Mouse (Mus musculus) lung, embryonic 15.5 days (tissue): ENCODE data around the gene Pradc1. TPM values are rescaled to one million over a fixed set of nuclear protein-coding genes. Genes with fewer than 3 reads are reported as not detected.

ENCODE experiments used
- ATAC-seq: fragments of 200-750 bp; cut with Nextera tagmentation; 2 replicates; pipeline ENCODE4 v1.8.0; 2017; ENCODE audit warnings: moderate number of reproducible peaks, borderline replicate concordance; ENCODE audit not compliant: low FRiP score, low TSS enrichment; ENCODE audit errors: extremely low read depth
- H3K27ac ChIP-seq: fragments of 300-500 bp; sonication (generic); 2 replicates; pipeline ENCODE4 v1.5.1; 2015; ENCODE audit warnings: moderate library complexity, mild to moderate bottlenecking, inconsistent platforms
- H3K27me3 ChIP-seq: fragments of 300-500 bp; sonication (generic); 2 replicates; pipeline ENCODE4 v1.6.1; 2015; ENCODE audit warnings: inconsistent platforms
- H3K36me3 ChIP-seq: fragments of 300-500 bp; sonication (generic); 2 replicates; pipeline ENCODE4 v1.6.1; 2015; ENCODE audit warnings: inconsistent platforms
- H3K4me1 ChIP-seq: fragments of 300-500 bp; sonication (generic); 2 replicates; pipeline ENCODE4 v1.6.1; 2015; ENCODE audit warnings: inconsistent platforms
- H3K4me2 ChIP-seq: fragments of 300-500 bp; sonication (generic); 2 replicates; pipeline ENCODE4 v1.6.1; 2015; ENCODE audit warnings: inconsistent platforms, mild to moderate bottlenecking, moderate library complexity
- H3K4me3 ChIP-seq: fragments of 300-500 bp; sonication (generic); 2 replicates; pipeline ENCODE4 v1.5.1; 2015; ENCODE audit warnings: mild to moderate bottlenecking, inconsistent platforms
- H3K9ac ChIP-seq: fragments of 300-500 bp; sonication (generic); 2 replicates; pipeline ENCODE4 v1.6.1; 2015; ENCODE audit warnings: inconsistent platforms
- H3K9me3 ChIP-seq: fragments of 300-500 bp; sonication (generic); 2 replicates; pipeline ENCODE4 v1.6.1; 2016; ENCODE audit warnings: inconsistent platforms
- WGBS: fragments of 180-500 bp; shearing (Covaris S2); methylation state at CpG from one replicate; pipeline ENCODE4 v1.1.7; 2015; 5-methylcytosine and 5-hydroxymethylcytosine counted together
- polyA plus RNA-seq: library from polyadenylated mRNA; unstranded; fragments of >200 nt; fragmentation: Nextera tagmentation; extraction: Ambion mirVana; gene quantifications from 2 replicates; pipeline ENCODE4 v1.2.1, GENCODE M21; 2015

Gene Pradc1
- polyA plus RNA-seq, 1 experiment from 2014 or later = 46.7 TPM

DNA sequence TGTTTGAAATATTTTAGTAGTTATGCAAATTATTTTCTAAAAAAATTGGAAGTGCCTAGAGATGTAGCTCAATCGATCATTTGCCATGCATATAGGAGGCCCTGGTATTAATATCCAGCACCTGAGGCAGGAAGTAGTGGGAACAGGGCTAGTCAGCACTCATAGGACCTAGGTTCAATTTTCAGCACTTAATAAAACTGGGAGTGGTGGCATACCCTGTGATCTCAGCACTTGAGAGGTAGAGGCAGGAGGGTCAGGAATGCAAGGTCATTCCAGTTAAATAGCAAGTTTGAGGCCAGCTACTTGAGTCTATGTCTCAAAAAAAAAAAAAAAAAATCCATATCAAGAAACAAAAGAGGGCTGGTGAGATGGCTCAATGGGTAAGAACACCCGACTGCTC is 32.6 kb downstream of the Pradc1 start:
- Histone ChIP-seq H3K27me3 (no peaks in the 10 kb centered on the region; the same call in 1 of the 2 replicates), H3K9ac (no peak overlapping the region), H3K9me3 (no peaks in the 10 kb centered on the region), H3K36me3 (no peaks in the 10 kb centered on the region), H3K4me2 (no peak overlapping the region), H3K4me3 (no peak overlapping the region), H3K4me1 (0 out of 2 replicates have a peak, but pooled peaks cover 11% of the 10 kb centered on the region), H3K27ac (peak overlapping the region; percentile 61)
- ATAC-seq = no peak; the same call in 1 of the 2 replicates
- 42% methylated on average over 2 of the region's 2 CpGs for WGBS

DNA sequence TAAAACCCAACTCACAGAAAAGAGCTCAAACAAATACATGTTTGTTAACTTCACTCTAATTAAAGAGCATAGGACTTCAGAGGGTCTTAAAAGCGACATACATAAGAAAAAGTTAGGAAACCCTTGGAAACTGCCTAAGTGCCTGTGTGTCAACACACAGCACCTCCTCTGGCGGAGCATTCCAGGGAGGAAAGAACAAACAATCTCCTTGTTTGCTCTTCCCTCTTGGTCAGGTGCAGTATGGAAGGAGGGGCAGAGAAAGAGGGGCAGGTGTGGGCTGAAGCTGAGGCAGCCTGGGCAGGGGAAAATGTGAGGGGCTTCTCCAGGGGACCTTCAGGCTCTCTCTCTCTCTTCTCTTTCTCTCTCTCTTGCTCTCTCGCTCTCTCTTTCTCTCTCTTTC is 35.9 kb downstream of the Pradc1 start:
- Histone ChIP-seq H3K9me3 (no peaks in the 10 kb centered on the region), H3K4me1 (no peaks in the 10 kb centered on the region), H3K4me2 (peak overlapping the region; percentile 3; the same call in 1 of the 2 replicates), H3K27ac (peak overlapping the region; percentile 87), H3K27me3 (no peaks in the 10 kb centered on the region), H3K9ac (no peak overlapping the region), H3K36me3 (no peaks in the 10 kb centered on the region), H3K4me3 (no peak overlapping the region)
- ATAC-seq = no peak
- 38% methylated on average over 3 of the region's 3 CpGs for WGBS

DNA sequence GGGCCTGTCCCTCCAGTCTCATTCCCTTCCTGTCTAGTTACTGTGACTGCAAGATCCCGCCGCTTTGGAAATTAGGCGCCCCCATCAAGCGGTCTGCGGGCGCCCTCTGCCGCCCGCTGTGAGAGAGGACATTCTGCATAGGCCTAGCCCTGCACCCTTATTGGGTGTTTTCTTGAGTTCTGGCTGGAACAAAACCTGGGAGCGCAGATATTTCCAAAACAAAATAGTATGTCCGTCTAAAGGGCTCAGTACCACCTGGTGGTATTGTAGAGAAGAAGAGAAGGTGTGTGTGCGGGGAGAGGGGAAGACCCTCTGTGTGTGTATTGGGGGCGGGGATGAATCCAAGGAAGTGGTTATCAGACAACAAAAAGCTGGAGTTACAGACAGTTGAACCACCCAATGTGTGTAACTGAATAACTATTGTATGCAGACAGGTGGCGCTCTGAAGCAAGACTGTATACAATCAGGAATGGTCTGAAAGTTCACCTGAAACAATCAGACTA is 40.9 kb downstream of the Pradc1 start:
- 9% methylated on average over 13 of the region's 13 CpGs for WGBS
- peak; percentile 69; the same call in 1 of the 2 replicates for ATAC-seq
- no peak overlapping the region for H3K4me3 ChIP-seq
- 0 out of 2 replicates have a peak overlapping the region, but pooled peaks have one; percentile 1 for H3K27ac ChIP-seq
- no peaks in the 10 kb centered on the region for H3K4me1 ChIP-seq
- H3K9me3 ChIP-seq = no peaks in the 10 kb centered on the region
- H3K4me2 ChIP-seq = no peak overlapping the region
- H3K36me3 ChIP-seq = no peaks in the 10 kb centered on the region
- H3K27me3 ChIP-seq = peaks cover 35% of the 10 kb centered on the region
- no peak overlapping the region for H3K9ac ChIP-seq

DNA sequence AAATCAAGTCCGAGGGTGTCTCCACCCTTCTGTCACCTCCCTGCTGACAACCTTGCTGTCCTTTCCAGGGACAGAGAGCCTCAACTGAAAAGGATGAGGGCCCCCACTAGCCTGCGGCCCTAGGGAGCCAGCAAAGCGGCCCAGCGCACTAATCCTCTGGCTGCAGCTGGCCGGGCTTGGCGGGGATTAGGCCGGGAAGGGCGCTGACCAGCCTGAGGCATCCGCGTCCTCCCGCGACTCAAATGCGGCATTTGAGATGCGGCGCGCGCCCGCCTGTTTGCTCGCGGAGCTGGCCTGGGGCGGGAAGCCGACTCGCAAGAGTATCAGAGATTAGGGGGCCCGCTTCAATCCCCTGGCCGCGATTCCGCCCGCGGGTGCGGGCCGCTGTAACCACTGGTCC is 42.8 kb downstream of the Pradc1 start:
- Histone ChIP-seq H3K4me1 (no peaks in the 10 kb centered on the region), H3K9me3 (no peaks in the 10 kb centered on the region), H3K9ac (no peak overlapping the region), H3K4me2 (peak overlapping the region; percentile 23), H3K4me3 (no peak overlapping the region), H3K27ac (no peak overlapping the region), H3K27me3 (peaks cover 35% of the 10 kb centered on the region), H3K36me3 (no peaks in the 10 kb centered on the region)
- ATAC-seq = no peak
- WGBS = 4% methylated on average over 31 of the region's 31 CpGs

DNA sequence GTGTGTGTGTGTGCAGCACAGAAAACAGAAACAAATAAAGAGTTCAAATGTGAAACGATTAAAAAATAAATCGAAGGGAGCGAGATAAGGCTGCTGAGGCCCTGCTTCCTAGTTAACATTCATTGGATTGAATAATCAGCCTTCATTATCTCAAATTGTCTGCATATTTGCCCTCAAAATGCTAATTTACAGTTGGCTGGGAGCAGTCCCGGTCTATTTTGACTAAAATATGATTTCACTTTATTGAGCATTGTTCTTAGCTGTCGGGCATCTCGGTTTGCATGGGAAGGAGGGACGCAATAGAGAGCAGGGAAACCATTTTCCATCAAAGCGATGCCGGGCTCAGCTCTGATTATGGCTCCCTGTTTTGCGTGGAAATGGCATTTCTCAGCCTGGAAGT is 48.7 kb downstream of the Pradc1 start:
- Histone ChIP-seq H3K9ac (no peak overlapping the region), H3K9me3 (no peaks in the 10 kb centered on the region), H3K4me3 (no peak overlapping the region), H3K4me1 (no peaks in the 10 kb centered on the region), H3K4me2 (no peak overlapping the region), H3K27ac (no peak overlapping the region), H3K36me3 (no peaks in the 10 kb centered on the region), H3K27me3 (peaks cover 9% of the 10 kb centered on the region)
- ATAC-seq = no peak
- 80% methylated on average over 10 of the region's 10 CpGs for WGBS

DNA sequence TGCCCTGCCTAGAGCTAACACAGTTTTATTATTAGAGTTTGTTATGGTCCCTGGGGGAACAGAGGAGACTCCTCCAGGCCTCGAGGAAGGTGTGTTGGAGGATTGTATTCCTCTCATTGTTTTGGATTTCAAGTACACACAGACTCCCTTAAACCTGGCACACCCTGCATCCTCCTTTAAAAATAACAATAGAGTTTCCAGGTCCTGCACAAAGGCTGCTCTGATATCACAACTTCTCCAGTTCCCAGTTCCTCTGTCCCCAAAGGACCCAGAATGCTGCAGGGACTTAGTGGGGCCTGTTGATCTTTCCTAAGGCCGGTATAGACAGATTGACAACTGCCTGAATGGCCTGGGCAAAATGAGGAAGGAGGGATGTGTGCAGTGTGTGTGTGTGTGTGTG is 49.2 kb downstream of the Pradc1 start:
- no peak overlapping the region for H3K4me3 ChIP-seq
- no peak overlapping the region for H3K4me2 ChIP-seq
- no peaks in the 10 kb centered on the region for H3K9me3 ChIP-seq
- ATAC-seq = no peak
- H3K27me3 ChIP-seq = peaks cover 5% of the 10 kb centered on the region
- H3K27ac ChIP-seq = no peak overlapping the region
- H3K9ac ChIP-seq = no peak overlapping the region
- 57% methylated on average over 2 of the region's 2 CpGs for WGBS
- no peaks in the 10 kb centered on the region for H3K36me3 ChIP-seq
- H3K4me1 ChIP-seq = no peaks in the 10 kb centered on the region

DNA sequence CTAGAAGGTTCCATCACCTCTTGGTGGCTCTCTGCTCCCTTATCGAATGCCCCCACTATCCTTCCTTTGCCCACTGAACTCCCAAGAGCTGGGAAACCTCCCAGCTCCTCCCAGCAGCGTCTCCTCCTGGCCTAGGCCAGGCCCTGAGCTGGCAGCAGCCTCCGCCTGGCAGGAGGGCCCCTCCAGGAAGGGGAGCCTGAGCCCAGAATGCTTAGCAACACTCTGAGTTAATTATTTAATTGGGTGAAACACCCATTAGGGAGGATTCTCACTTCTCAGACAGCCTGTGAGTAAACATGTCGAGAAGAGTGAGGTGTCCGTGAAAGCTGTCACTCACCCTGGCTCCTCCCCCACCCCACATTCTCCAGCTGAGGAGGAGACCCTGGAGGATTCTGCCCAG is 52.1 kb downstream of the Pradc1 start:
- no peak overlapping the region for H3K4me2 ChIP-seq
- no peaks in the 10 kb centered on the region for H3K9me3 ChIP-seq
- H3K27me3 ChIP-seq = no peaks in the 10 kb centered on the region
- no peak overlapping the region for H3K9ac ChIP-seq
- H3K36me3 ChIP-seq = no peaks in the 10 kb centered on the region
- no peaks in the 10 kb centered on the region for H3K4me1 ChIP-seq
- no peak overlapping the region for H3K4me3 ChIP-seq
- WGBS = 22% methylated on average over 5 of the region's 5 CpGs
- no peak for ATAC-seq
- no peak overlapping the region for H3K27ac ChIP-seq

DNA sequence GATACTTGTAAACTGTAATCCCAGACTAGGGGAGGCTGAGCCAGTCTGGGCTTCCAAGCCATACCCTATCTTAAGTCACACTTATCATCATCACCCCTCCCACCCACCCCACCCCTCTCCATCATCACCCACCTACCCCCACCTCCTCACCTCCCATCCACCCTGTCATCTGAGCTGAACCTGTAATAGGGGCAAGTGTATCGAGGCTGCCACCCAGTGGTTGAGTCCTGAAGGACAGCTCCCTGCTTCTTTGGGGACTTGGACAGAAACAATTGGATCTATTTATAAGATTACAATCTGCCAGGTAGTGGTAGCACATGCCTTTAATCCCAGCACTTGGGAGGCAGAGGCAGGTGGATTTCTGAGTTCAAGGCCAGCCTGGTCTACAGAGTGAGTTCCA is 54.6 kb downstream of the Pradc1 start:
- H3K4me1 ChIP-seq = no peaks in the 10 kb centered on the region
- no peak overlapping the region for H3K27ac ChIP-seq
- H3K36me3 ChIP-seq = no peaks in the 10 kb centered on the region
- H3K4me2 ChIP-seq = no peak overlapping the region
- H3K9me3 ChIP-seq = no peaks in the 10 kb centered on the region
- ATAC-seq = no peak
- H3K4me3 ChIP-seq = no peak overlapping the region
- no peaks in the 10 kb centered on the region; the same call in 1 of the 2 replicates for H3K27me3 ChIP-seq
- no peak overlapping the region for H3K9ac ChIP-seq
- WGBS = 17% methylated on average over 1 of the region's 1 CpGs

Other genes starting within 250 kb of the Pradc1 start
- 7.7 TPM in 2 replicates for gene Sfxn5, start 118.5 kb downstream of the Pradc1 start, polyA plus RNA-seq
- 14.1 and 14.2 TPM in 2 replicates for gene Rab11fip5, start 77.3 kb downstream of the Pradc1 start, polyA plus RNA-seq
- 0.47 and 0.78 TPM in 2 replicates for gene Noto, start 28.1 kb downstream of the Pradc1 start, polyA plus RNA-seq
- gene Smyd5, start 20.0 kb downstream of the Pradc1 start, polyA plus RNA-seq = 62.6 and 64.0 TPM in 2 replicates
- gene Cct7, start 456 bp downstream of the Pradc1 start, polyA plus RNA-seq = 502 and 506 TPM in 2 replicates
- gene Fbxo41, start 51.0 kb upstream of the Pradc1 start, polyA plus RNA-seq = 0.06 and 0.16 TPM in 2 replicates
- not detected in 2 replicates for gene Egr4, start 61.6 kb upstream of the Pradc1 start, polyA plus RNA-seq
- gene Alms1, start 135.6 kb upstream of the Pradc1 start, polyA plus RNA-seq = 5.0 and 5.4 TPM in 2 replicates